In genomic region chr2:156839319-156840191, GRCm38 (mm10) we compare ENCODE assay signal across 8 mouse cellular contexts. TPM values are rescaled to one million over a fixed set of nuclear protein-coding genes. Genes with fewer than 3 reads are reported as not detected.
DNase-seq lines count a peak whose midpoint lies in the region; ATAC-seq and TF ChIP-seq lines count a peak whose summit lies in the region.

Gene Tgif2 (plus strand): TSS chr2:156840007.

- H3K27me3 ChIP-seq in liver, embryonic 16.5 days (ENCODE audit: control insufficient read depth, insufficient read depth, low read depth, low read length): no peaks in the 10 kb centered on the region
- peaks cover 21% of the 10 kb centered on the region; the same call in 1 of the 2 replicates for H3K27me3 ChIP-seq in neural tube, embryonic 13.5 days

- peaks cover 27% of the 10 kb centered on the region for H3K36me3 ChIP-seq in ES-E14 (ENCODE audit: control insufficient read depth, insufficient read depth, low read length, poor library complexity, severe bottlenecking)
- no peaks in the 10 kb centered on the region for H3K36me3 ChIP-seq in liver, embryonic 16.5 days (ENCODE audit: control insufficient read depth, insufficient read depth)
- peaks cover 2% of the 10 kb centered on the region; the same call in 1 of the 2 replicates for H3K36me3 ChIP-seq in neural tube, embryonic 13.5 days

- peak within 1 kb of the TSS; percentile 92 for H3K4me2 ChIP-seq in liver, embryonic 16.5 days (ENCODE audit: low read depth, low read length)
- peak within 1 kb of the TSS; percentile 87 for H3K4me2 ChIP-seq in neural tube, embryonic 13.5 days

- H3K9ac ChIP-seq in ES-E14 (ENCODE audit: insufficient read depth, low read depth, low read length, poor library complexity, severe bottlenecking): peak within 1 kb of the TSS; percentile 91
- peak within 1 kb of the TSS; percentile 70 for H3K9ac ChIP-seq in liver, embryonic 16.5 days (ENCODE audit: low read depth, low read length)
- H3K9ac ChIP-seq in neural tube, embryonic 13.5 days: peak within 1 kb of the TSS; percentile 72

- peak within 1 kb of the TSS; percentile 95 for H3K27ac ChIP-seq in ES-E14 (ENCODE audit: insufficient read depth, low read depth, low read length, poor library complexity, severe bottlenecking)
- H3K27ac ChIP-seq in liver, embryonic 16.5 days (ENCODE audit: low read length): peak within 1 kb of the TSS; percentile 67
- peak within 1 kb of the TSS; percentile 76 for H3K27ac ChIP-seq in neural tube, embryonic 13.5 days (replicated peaks)

- H3K9me3 ChIP-seq in ES-E14 (ENCODE audit: control insufficient read depth, insufficient read depth, low read depth, low read length): no peaks in the 10 kb centered on the region
- no peaks in the 10 kb centered on the region for H3K9me3 ChIP-seq in liver, embryonic 16.5 days (replicated peaks; ENCODE audit: control insufficient read depth, low read length)
- H3K9me3 ChIP-seq in neural tube, embryonic 13.5 days: no peaks in the 10 kb centered on the region

- WGBS in liver, embryonic 16.5 days (ENCODE audit: insufficient replicate concordance): 3% methylated on average over 61 of the region's 61 CpGs
- WGBS in neural tube, embryonic 13.5 days: 2% methylated on average over 56 of the region's 61 CpGs

- peak within 1 kb of the TSS; percentile 93 to 98 for H3K4me3 ChIP-seq in ES-E14 (ENCODE audit: insufficient read depth in 1 of 2, low read depth in 1 of 2, low read length in 2 of 2, poor library complexity in 1 of 2, severe bottlenecking in 1 of 2)
- H3K4me3 ChIP-seq in liver, embryonic 16.5 days (ENCODE audit: low read depth, low read length): peak within 1 kb of the TSS; percentile 71
- peak within 1 kb of the TSS; percentile 61 for H3K4me3 ChIP-seq in neural tube, embryonic 13.5 days

- peak; percentile 98 for DNase-seq in ES-E14 (ENCODE audit: low read depth, low spot score)
- peak; percentile 60 to 75 for DNase-seq in adrenal gland, postnatal 36 days
- peak; percentile 74 for DNase-seq in gastrocnemius, postnatal 14 days
- DNase-seq in thymus, postnatal 25 days: peak; percentile 90
- DNase-seq in left cerebral cortex, adult 8-10 months (ENCODE audit: low spot score in 2 of 2): no peak

- intact Hi-C loops in gastrocnemius, postnatal 14 days (cut with DNase I; ENCODE audit: low total_unique reads): no loop called here

- in situ Hi-C loops in ES-E14 (cut with MboI; ENCODE audit: low sequenced_read_pairs in 2 of 2, unreplicated experiment in 2 of 2): no loop called here

- H3K4me1 ChIP-seq in ES-E14 (ENCODE audit: control insufficient read depth in 2 of 2, insufficient read depth in 2 of 2, low read length in 2 of 2, poor library complexity in 1 of 2): peaks cover 6 to 15% of the 10 kb centered on the region in 2 experiments; a peak in 3 of 4 replicates
- peaks cover 33% of the 10 kb centered on the region for H3K4me1 ChIP-seq in liver, embryonic 16.5 days (ENCODE audit: control insufficient read depth, low read depth, low read length)
- peaks cover 55% of the 10 kb centered on the region for H3K4me1 ChIP-seq in neural tube, embryonic 13.5 days (replicated peaks)

- ATAC-seq in inflammation-experienced regulatory T-cells, adult 6 months: peak; percentile 78
- peak; percentile 80 for ATAC-seq in liver, embryonic 16.5 days (ENCODE audit: low read depth)
- peak; percentile 78 for ATAC-seq in neural tube, embryonic 13.5 days (ENCODE audit: low read depth)

TF ChIP-seq in ES-E14, 5 proteins besides CTCF, POLR2A, EP300 and RAD21:
- TF ChIP-seq CHD2 (IDR thresholded peaks at IDR 0.05; ENCODE audit: low read depth, low read length) (no peak), ZNF384 (IDR thresholded peaks at IDR 0.05; ENCODE audit: low read depth, low read length) (no peak), MAFK (IDR thresholded peaks at IDR 0.05; ENCODE audit: insufficient read depth, low read depth, low read length) (no peak), HCFC1 (IDR thresholded peaks at IDR 0.05; ENCODE audit: borderline replicate concordance, insufficient read depth, low read length) (peak; percentile 41; the same call in 1 of the 2 replicates), ZC3H11A (IDR thresholded peaks at IDR 0.05; ENCODE audit: borderline replicate concordance, low read depth, low read length) (no peak)

RNA-seq across cellular contexts. Expression of gene Tgif2, which starts in this region (rescaled TPM):
- total RNA-seq in ES-E14 (2012; rRNA removed): 32.2 and 35.5 TPM in 2 replicates
- total RNA-seq in adrenal gland, postnatal 36 days (2021): 1 to 10 TPM; 3.9 to 4.4 TPM
- 1 to 10 TPM; 2.9 to 3.1 TPM for total RNA-seq in gastrocnemius, postnatal 14 days (2021)
- polyA plus RNA-seq in inflammation-experienced regulatory T-cells, adult 6 months (2017; shearing (Covaris generic)): 1 to 10 TPM; 3.1 to 9.7 (median 4.6) TPM
- polyA plus RNA-seq in liver, embryonic 16.5 days (2015; fragmentation: Nextera tagmentation; extraction: Ambion mirVana): 5.1 and 5.4 TPM in 2 replicates
- 24.1 and 31.1 TPM in 2 replicates for polyA plus RNA-seq in neural tube, embryonic 13.5 days (2015; fragmentation: Nextera tagmentation; extraction: Ambion mirVana)
- total RNA-seq in left cerebral cortex, adult 8-10 months (2022): 1 to 10 TPM in 2 of 4 experiments, under 1 TPM in 2; 0.55 to 1.1 (median 0.84) TPM

Comparison
In these comparisons a context has a peak if more than half of its experiments do, and no peak if none do; other contexts are left out.
1. DNase-seq: peak in ES-E14 (single experiment), adrenal gland, postnatal 36 days (2 of 2), gastrocnemius, postnatal 14 days (single experiment) and thymus, postnatal 25 days (single experiment); none in left cerebral cortex, adult 8-10 months (0 of 2).
2. Peak in every context shown above with its lines, with median percentiles within 50 percentile points of each other: H3K27ac ChIP-seq, H3K4me3 ChIP-seq, H3K9ac ChIP-seq and ATAC-seq.